ENCODE assay signal across 8 mouse cellular contexts in genomic region chr2:152226248-152227050, GRCm38 (mm10). TPM values are rescaled to one million over a fixed set of nuclear protein-coding genes. Genes with fewer than 3 reads are reported as not detected.
A peak's percentile ranks its signal among the peaks of the same experiment; 100 is the strongest.
DNase-seq lines count a peak whose midpoint lies in the region; ATAC-seq and TF ChIP-seq lines count a peak whose summit lies in the region.

Gene Csnk2a1 (plus strand): TSS chr2:152226839.

- H3K27ac ChIP-seq in bone marrow macrophage, adult 2 months (ENCODE audit: insufficient read depth, low read depth, low read length): peak within 1 kb of the TSS; percentile 79
- peak within 1 kb of the TSS; percentile 93 for H3K27ac ChIP-seq in embryonic fibroblast, embryonic 13.5 days (ENCODE audit: insufficient read depth, low read length)
- H3K27ac ChIP-seq in heart, embryonic 10.5 days: peak within 1 kb of the TSS; percentile 100
- peak within 1 kb of the TSS; percentile 99 for H3K27ac ChIP-seq in kidney, embryonic 15.5 days

- peaks cover 17% of the 10 kb centered on the region for H3K36me3 ChIP-seq in heart, embryonic 10.5 days
- H3K36me3 ChIP-seq in kidney, embryonic 15.5 days: peaks cover 13% of the 10 kb centered on the region

- no peaks in the 10 kb centered on the region for H3K27me3 ChIP-seq in heart, embryonic 10.5 days (ENCODE audit: insufficient read depth, poor library complexity, severe bottlenecking)
- no peaks in the 10 kb centered on the region for H3K27me3 ChIP-seq in kidney, embryonic 15.5 days

- H3K4me1 ChIP-seq in bone marrow macrophage, adult 2 months (ENCODE audit: control insufficient read depth, insufficient read depth, low read length): peaks cover 7% of the 10 kb centered on the region
- peaks cover 5% of the 10 kb centered on the region for H3K4me1 ChIP-seq in embryonic fibroblast, embryonic 13.5 days (ENCODE audit: control insufficient read depth, insufficient read depth, low read length)
- H3K4me1 ChIP-seq in heart, embryonic 10.5 days: peaks cover 20% of the 10 kb centered on the region
- peaks cover 25% of the 10 kb centered on the region for H3K4me1 ChIP-seq in kidney, embryonic 15.5 days

- peak within 1 kb of the TSS; percentile 85 for H3K4me3 ChIP-seq in bone marrow macrophage, adult 2 months (ENCODE audit: insufficient read depth, low read length)
- H3K4me3 ChIP-seq in embryonic fibroblast, embryonic 13.5 days (ENCODE audit: insufficient read depth, low read length): peak within 1 kb of the TSS; percentile 84
- H3K4me3 ChIP-seq in heart, embryonic 10.5 days: peak within 1 kb of the TSS; percentile 94
- peak within 1 kb of the TSS; percentile 78 for H3K4me3 ChIP-seq in kidney, embryonic 15.5 days (replicated peaks)

- ATAC-seq in kidney, embryonic 15.5 days (replicated peaks; ENCODE audit: low FRiP score): peak; percentile 96
- peak; percentile 93 for ATAC-seq in monocyte, adult 5-6 weeks (replicated peaks; ENCODE audit: insufficient number of reproducible peaks, low FRiP score, low TSS enrichment, poor library complexity, severe bottlenecking)

- H3K4me2 ChIP-seq in kidney, embryonic 15.5 days: peak within 1 kb of the TSS; percentile 64

- no peak for TF ChIP-seq CTCF in bone marrow macrophage, adult 2 months (IDR thresholded peaks at IDR 0.05; ENCODE audit: low read depth, low read length)
- TF ChIP-seq CTCF in embryonic fibroblast, embryonic 13.5 days (IDR thresholded peaks at IDR 0.05; ENCODE audit: borderline replicate concordance, insufficient read depth, low read length): no peak

- H3K9ac ChIP-seq in kidney, embryonic 15.5 days: peak within 1 kb of the TSS; percentile 87

- no peak for TF ChIP-seq POLR2A in bone marrow macrophage, adult 2 months (IDR thresholded peaks at IDR 0.05; ENCODE audit: borderline replicate concordance, low read depth, low read length)
- peak; percentile 86 for TF ChIP-seq POLR2A in embryonic fibroblast, embryonic 13.5 days (IDR thresholded peaks at IDR 0.05; ENCODE audit: low read depth, low read length)

- WGBS in heart, embryonic 10.5 days: under 1% methylated on average over 58 of the region's 58 CpGs
- WGBS in kidney, embryonic 15.5 days: under 1% methylated on average over 58 of the region's 58 CpGs

- no peaks in the 10 kb centered on the region for H3K9me3 ChIP-seq in heart, embryonic 10.5 days
- H3K9me3 ChIP-seq in kidney, embryonic 15.5 days (replicated peaks): no peaks in the 10 kb centered on the region

- DNase-seq in A20 (ENCODE audit: low read depth, low spot score) (peak; percentile 96), liver (peak; percentile 92)
- DNase-seq in heart, embryonic 10.5 days (ENCODE audit: low spot score): peak; percentile 96
- DNase-seq in spleen, postnatal 4 days (ENCODE audit: low spot score in 2 of 2): peak; percentile 88 to 92

RNA-seq across cellular contexts. Expression of gene Csnk2a1, which starts in this region (rescaled TPM):
- 73.6 and 75.1 TPM in 2 replicates for polyA plus RNA-seq in bone marrow macrophage, adult 2 months (2012; ENCODE audit: insufficient read depth, insufficient read length, missing spikeins)
- 126 and 134 TPM in 2 replicates for polyA plus RNA-seq in embryonic fibroblast, embryonic 13.5 days (2011; ENCODE audit: insufficient read length, low read depth, missing spikeins)
- polyA plus RNA-seq in heart, embryonic 10.5 days (2016; fragmentation: Nextera tagmentation; extraction: Ambion mirVana): 64.0 and 67.0 TPM in 2 replicates
- 93.4 and 101 TPM in 2 replicates for polyA plus RNA-seq in kidney, embryonic 15.5 days (2015; fragmentation: Nextera tagmentation; extraction: Ambion mirVana)
- total RNA-seq in monocyte, adult 5-6 weeks (2017): 104 to 134 TPM (median 114 TPM) in 3 replicates

Comparison
In these comparisons a context has a peak if more than half of its experiments do, and no peak if none do; other contexts are left out.
1. Peak in every context shown above with its lines: DNase-seq, ATAC-seq, H3K4me3 ChIP-seq and H3K27ac ChIP-seq.